Mouse (Mus musculus) stomach, postnatal 0 days (tissue): ENCODE measurements at regions not wholly inside any gene's neighbourhood (a gene's known extent, or its start where the extent isn't known, plus 50 kb on each side); places are given as distances from the start of the nearest gene placed in this dataset.

ENCODE experiments used
- CTCF ChIP-seq: IDR thresholded peaks from 2 replicates; pipeline ENCODE4 v1.5.1; 2016; ENCODE audit warnings: antibody characterized with exemption, low read depth, mild to moderate bottlenecking, moderate library complexity
- EP300 ChIP-seq: optimal IDR thresholded peaks from 2 replicates; pipeline ENCODE3; 2016; ENCODE audit warnings: antibody characterized with exemption

DNA sequence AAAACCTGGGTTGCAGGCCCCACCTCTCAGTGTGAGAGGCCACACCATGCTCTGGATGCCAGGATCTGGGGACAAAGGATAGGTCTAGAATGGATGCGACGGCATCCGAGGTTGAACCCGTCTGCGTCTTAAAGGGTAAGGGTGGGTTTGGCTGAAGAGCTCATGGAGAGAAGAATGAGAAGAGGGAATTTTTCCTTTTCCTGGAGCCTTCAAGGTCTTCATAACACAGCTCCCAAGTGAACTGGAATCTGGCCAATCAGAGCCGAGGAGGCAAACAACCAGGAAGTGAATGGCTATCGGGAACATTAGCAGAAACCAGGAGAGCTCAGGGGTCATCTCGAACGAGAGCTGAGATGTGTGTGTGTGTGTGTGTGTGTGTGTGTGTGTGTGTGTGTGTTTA lies 320.1 kb downstream of the Med13l start:
- TF ChIP-seq CTCF, result no peak
- no peak for TF ChIP-seq EP300
